Mouse (Mus musculus): ENCODE measurements around the gene Ldlrad1. TPM values are rescaled to one million over a fixed set of nuclear protein-coding genes. Genes with fewer than 3 reads are reported as not detected.

Ldlrad1 gene
- polyA plus RNA-seq, 1 experiment from 2014 or later: not detected

DNA sequence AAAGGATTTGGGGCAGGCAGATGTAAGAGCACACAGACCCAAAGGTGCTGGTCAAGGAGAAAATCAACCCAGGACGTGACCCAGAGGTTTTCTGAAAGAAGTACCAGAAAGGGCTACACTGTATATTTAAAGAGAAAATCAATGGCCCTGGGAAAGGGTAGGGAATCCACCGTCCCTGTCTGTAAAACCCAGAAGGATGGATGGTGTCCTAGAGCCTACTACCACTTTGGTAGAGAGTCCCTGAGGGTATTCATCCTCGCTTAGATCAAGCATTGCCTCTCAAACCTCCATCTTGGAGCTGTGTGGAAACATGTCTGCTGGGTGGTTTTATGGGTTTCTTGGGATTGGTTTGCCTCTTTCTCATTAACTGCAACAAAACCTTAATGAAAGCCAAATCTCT lies 45.4 kb downstream of the Ldlrad1 start:
- in situ Hi-C loops (cut with MboI; ENCODE audit: low pct_unique_long_range_greater_than_20kb): no loop called here
- CTCF ChIA-PET: no interaction called here
- H3K27me3 ChIP-seq: no peaks in the 10 kb centered on the region
- TF ChIP-seq CTCF (IDR thresholded peaks at IDR 0.05): no peak
- no peak for ATAC-seq
- POLR2A ChIA-PET: no interaction called here
- DNase-seq (ENCODE audit: low read depth, low spot score): no peak

DNA sequence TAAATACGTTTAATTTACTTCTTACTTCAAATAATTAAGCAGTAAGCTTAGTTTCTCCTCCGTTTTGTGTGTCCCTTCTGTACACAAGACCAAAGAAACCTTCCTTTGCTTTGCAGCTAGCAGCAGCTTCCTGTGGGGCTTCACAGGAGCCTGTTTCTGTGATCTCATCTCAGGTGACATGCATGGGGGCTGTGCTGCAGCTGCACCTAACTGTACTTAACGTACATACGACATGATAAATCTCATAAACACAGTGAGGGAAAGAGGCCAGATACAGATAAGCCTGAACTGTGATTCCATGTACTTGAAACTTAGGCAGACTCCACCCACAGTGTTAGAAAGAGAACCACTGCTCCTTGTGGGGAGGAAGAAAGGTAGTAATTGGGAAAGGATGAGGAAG lies 51.0 kb downstream of the Ldlrad1 start:
- CTCF ChIA-PET: interaction anchor here (1.0 to 1.4 kb wide), 3 partner anchors 12 to 57 kb away, joined by 3 to 4 read pairs (median 3); no protein-coding TSS in a partner anchor
- no peak for ATAC-seq
- in situ Hi-C loops (cut with MboI; ENCODE audit: low pct_unique_long_range_greater_than_20kb): no loop called here
- no peak for TF ChIP-seq CTCF (IDR thresholded peaks at IDR 0.05)
- no peaks in the 10 kb centered on the region for H3K27me3 ChIP-seq
- no peak for DNase-seq (ENCODE audit: low read depth, low spot score)
- POLR2A ChIA-PET: no interaction called here

Other genes starting within 250 kb of the Ldlrad1 start
- 48.8 TPM for gene Mrpl37, start 142.3 kb upstream of the Ldlrad1 start, polyA plus RNA-seq (2021)
- 4.3 TPM for gene Cyb5rl, start 142.2 kb upstream of the Ldlrad1 start, polyA plus RNA-seq (2021)
- not detected for gene Cdcp2, start 112.3 kb upstream of the Ldlrad1 start, polyA plus RNA-seq (2021)
- 401 TPM for gene Tmem59, start 30.8 kb upstream of the Ldlrad1 start, polyA plus RNA-seq (2021)
- 31.2 TPM for gene Tceanc2, start 30.1 kb upstream of the Ldlrad1 start, polyA plus RNA-seq (2021)
- 69.2 TPM for gene Lrrc42, start 44.4 kb downstream of the Ldlrad1 start, polyA plus RNA-seq (2021)
- gene Hspb11, start 44.4 kb downstream of the Ldlrad1 start, polyA plus RNA-seq (2021): 32.5 TPM
- not detected for gene Dio1, start 98.0 kb downstream of the Ldlrad1 start, polyA plus RNA-seq (2021)
- gene Yipf1, start 105.2 kb downstream of the Ldlrad1 start, polyA plus RNA-seq (2021): 33.4 TPM
- gene Ndc1, start 158.6 kb downstream of the Ldlrad1 start, polyA plus RNA-seq (2021): 20.9 TPM
- 1.1 TPM for gene Glis1, start 225.4 kb downstream of the Ldlrad1 start, polyA plus RNA-seq (2021)